Mouse (Mus musculus) lung, postnatal 36 days (tissue): ENCODE results near the gene Kars.

ENCODE experiments used
- DNase-seq: peaks from one replicate; pipeline ENCODE4 v3.0.0; 2022; ENCODE audit warnings: mixed read lengths

The Kars gene

DNA sequence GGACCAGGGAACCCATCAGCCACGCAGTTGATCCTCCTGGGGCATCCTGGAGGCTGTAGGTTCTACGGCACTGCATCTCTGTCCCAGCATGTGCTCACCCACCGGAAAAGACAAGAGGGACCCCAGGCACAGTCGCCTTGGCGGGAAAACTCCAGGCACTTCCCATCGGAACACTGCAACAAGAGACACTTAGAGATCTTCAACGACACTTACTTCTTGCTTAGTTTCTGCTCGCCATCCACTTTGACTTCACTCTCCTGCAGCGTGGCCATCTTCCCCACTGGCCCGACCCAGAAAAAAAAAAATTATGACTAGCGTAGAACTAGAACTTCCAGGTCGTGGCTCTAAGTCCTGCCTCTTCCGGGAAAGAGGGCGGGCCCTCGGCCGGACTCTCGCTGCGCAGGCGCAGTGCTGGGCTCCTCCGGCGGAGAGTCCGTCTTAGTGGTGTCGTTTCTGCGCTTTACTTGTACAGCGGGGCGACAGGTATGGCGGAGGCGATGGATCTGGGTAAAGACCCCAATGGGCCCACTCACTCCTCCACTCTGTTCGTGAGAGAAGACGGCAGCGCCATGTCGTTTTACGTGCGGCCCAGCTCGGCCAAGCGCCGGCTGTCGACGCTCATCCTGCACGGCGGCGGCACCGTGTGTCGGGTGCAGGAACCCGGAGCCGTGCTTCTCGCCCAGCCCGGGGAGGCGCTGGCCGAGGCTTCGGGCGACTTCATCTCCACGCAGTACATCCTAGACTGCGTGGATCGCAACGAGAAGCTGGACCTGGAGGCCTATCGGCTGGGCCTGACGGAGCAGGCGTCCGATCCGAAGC is at the start of gene Kars, which contains the start of gene Terf2ip:
Kars (minus strand) TSS at position 327 of the 819 bp plus-strand sequence.
Terf2ip (plus strand) TSS at position 402 of the 819 bp plus-strand sequence.
- peak; percentile 94 for DNase-seq

GRCm38 (mm10) chr8:112054456-112054855 is 43.3 kb upstream of the Kars start:
- DNase-seq: no peak

DNA sequence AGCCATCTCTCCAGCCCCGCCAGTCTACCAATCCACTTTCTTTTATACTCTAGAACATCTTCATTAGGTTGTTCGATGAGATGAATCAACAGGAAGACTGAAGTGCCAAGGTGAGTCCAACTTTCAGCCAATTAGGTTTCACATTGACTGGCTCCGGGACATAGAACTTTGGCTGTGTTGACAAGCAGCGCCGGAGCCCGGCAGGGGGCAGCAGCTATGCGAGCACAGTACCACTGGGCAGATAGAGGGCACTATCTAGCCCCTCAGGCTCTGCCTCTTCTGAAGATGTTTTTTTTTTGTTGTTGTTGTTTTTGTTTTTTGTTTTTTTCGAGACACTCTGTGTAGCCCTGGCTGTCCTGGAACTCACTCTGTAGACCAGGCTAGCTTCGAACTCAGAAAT is 40.4 kb upstream of the Kars start:
- DNase-seq: no peak

DNA sequence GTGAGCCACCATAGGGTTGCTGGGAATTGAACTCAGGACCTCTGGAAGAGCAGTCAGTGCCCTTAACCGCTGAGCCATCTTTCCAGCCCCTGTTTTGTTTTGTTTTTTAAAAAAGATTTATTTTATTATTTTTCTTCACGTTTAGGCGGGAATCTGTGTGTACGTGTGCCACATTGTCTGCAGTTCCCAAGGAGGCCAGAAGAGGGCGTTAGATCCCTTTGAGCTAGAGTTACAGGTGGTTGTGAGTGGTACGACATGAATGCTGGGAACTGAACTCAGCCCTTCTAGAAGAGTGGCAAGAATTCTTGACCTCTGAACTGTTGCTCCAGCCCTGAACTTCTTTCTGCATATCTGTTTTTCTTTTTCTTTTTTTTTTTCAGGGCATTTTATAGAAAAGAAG is 38.9 kb upstream of the Kars start:
- DNase-seq: no peak

DNA sequence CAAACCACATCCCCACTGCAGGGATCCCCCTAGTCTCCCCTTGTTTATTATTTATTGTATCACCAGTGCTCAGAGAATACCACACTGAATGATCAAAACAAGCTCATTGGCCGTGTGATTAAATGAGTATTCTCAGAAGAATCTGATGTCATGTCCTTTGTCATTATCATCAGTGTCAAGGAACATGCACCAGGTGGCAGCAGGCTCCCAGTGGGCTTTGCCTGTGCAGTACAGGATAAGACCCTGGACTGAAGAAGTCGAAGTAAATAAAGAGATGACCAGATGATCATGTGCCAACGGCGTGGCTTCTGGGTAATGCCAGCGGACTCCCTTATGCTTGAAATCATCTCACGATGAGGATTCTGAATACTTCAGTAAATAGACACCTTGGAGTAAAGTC is 37.2 kb upstream of the Kars start:
- no peak for DNase-seq

DNA sequence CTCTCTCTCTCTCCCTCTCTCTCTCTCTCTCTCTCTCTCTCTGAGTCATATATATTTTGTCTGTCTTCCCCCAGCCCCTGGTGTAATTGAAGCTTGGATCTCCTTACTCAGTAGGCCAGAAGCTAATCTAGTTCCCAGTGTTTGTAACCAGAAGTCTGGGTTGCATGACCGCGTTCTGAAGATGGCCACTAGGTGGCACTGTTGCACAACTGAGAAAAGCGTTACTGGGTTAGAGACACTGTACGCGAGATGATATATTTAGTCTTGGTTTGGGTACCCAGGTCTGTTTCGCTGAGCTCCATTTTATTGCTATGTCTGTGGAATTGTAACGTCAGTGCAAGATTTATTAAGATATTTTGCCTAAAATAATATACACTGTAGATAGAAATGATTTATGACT is 34.8 kb upstream of the Kars start:
- DNase-seq: peak; percentile 82

- no peak for DNase-seq
Observed at GRCm38 (mm10) chr8:112045182-112045581, 34.1 kb upstream of the Kars start.

DNA sequence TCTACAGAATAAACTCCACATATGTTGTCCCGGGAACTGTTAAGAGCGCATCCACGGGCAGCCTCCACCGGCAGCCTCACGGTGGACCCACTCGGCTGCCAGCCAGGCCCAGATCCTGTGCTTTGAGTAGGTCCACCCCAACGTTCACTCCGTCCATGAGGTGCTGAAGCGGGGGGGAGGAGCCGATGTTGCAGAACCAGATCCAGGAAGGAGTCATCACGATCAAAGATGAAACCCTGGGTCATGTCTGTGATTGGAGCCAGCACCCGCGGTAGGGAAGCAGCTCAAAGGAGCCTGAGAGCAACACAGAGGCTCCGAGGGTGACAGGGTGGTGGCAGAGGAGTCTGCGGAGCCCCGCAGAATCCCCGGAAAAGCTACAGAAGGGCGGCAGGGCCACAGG is 26.4 kb upstream of the Kars start:
- no peak for DNase-seq

- peak; percentile 66 for DNase-seq
Observed at GRCm38 (mm10) chr8:112034603-112035002, 23.5 kb upstream of the Kars start.

GRCm38 (mm10) chr8:112033071-112033470 is 21.9 kb upstream of the Kars start:
- DNase-seq: no peak

GRCm38 (mm10) chr8:112030663-112031062 is 19.5 kb upstream of the Kars start:
- no peak for DNase-seq

GRCm38 (mm10) chr8:112029455-112029854 is 18.3 kb upstream of the Kars start:
- no peak for DNase-seq

DNA sequence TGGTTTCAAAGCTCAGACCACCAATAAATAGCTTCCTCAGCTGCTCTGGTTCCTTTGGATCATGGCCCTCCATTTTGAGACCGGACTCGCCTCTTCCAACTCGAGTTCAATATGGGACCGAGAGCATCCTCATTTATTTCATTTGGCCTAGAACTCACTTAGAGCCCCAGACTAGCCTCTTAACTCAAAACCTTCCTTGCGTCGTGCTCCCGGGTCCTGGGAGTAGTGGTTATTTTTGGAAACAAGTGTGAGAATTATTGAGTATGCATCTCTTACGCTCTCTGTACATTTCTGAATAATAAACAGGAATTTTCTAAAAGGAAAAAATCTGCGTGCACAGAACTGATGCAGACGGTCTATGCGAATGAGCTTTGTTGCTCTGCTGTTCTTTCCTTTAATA is 3.8 kb upstream of the Kars start, which contains the start of gene Gm6793:
Gm6793 (minus strand) TSS at position 101 of the 400 bp plus-strand sequence.
- DNase-seq: no peak

DNA sequence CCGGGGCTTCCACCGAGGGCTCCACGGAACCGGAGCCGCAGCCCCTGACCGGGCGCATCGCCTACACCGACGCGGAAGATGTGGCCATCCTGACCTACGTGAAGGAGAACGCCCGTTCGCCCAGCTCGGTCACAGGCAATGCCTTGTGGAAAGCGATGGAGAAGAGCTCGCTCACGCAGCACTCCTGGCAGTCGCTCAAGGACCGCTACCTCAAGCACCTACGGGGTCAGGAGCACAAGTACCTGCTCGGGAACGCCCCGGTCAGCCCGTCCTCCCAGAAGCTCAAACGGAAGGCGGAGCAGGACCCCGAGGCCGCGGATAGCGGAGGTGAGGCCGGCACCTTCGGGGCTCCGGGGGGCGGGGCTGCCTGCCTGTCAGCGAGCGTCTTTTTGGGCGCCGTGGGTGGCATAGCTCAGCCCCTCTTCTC is 706 bp upstream of the Kars start:
- peak; percentile 72 for DNase-seq

GRCm38 (mm10) chr8:112009558-112009957 is 1.6 kb downstream of the Kars start:
- DNase-seq: no peak

GRCm38 (mm10) chr8:112007669-112008068 is 3.5 kb downstream of the Kars start:
- DNase-seq: no peak

GRCm38 (mm10) chr8:112005601-112006000 is 5.5 kb downstream of the Kars start:
- DNase-seq: no peak

DNA sequence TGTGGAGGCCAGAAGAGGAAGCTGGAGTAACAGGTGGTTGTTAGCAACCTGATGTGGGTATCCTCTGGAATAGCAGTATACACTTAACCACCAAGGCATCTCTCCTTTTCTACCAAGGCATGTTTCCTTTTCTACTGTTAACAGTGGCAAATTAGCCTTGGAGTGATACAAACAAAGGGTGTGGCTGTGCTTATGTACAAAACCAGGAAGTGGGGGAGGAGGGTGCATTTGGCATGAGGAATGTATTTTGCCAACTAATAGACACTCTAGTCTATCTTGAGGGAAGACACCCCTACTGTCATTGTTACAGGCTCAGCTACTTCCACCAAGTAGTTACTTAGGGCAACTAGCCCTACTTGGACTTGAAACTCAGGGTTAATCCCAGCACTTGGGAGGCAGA is 6.4 kb downstream of the Kars start:
- peak; percentile 63 for DNase-seq

GRCm38 (mm10) chr8:111992703-111993039 is 18.5 kb downstream of the Kars start:
- no peak for DNase-seq

GRCm38 (mm10) chr8:111992013-111992702 is 19.0 kb downstream of the Kars start, which contains the start of gene Adat1:
Adat1 (minus strand) TSS chr8:111992302.
- DNase-seq: peak; percentile 93

GRCm38 (mm10) chr8:111991278-111991677 is 19.8 kb downstream of the Kars start:
- no peak for DNase-seq

GRCm38 (mm10) chr8:111989911-111990310 is 21.2 kb downstream of the Kars start:
- DNase-seq: peak; percentile 86

DNA sequence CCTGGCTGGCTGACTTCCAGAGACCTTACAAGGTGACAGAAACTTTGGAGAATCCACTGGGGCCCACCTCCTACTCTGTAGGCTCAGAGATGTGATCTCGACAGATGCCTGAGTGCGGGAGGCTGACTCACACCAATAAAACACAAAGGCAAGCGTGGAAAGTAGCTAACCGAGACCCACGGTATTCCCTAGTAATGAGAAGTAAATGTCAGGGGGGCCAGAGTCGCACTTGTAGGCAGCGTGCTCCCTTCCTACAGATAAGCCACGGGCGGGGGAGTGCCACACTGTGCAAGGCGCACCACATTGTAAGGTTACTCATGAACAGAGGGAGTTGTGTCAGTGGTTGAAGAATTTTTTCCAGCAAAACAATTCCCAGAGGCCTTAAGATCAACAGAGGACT is 26.6 kb downstream of the Kars start:
- DNase-seq: no peak

DNA sequence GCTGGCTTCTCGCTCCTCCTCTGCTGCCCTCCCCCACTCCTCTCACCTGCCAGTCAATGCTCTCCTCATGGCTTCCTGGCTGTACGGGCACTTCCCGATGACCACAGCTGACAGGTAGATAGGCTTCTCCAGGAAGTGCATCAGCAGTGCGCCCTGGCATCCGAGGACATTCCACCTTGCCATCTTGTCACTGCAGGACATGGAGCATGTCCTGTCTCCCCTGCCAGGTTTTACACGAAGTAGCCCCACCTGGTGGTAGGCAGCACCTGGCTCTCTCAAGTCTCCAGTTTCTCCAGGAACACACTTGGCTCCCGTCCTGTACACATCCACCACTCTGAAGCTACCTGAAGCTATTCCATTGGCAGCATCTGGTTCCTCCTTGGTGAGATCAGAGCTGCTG is 29.0 kb downstream of the Kars start:
- DNase-seq: peak; percentile 28
